Mouse (Mus musculus): ENCODE data around the gene Mast4. TPM values are rescaled to one million over a fixed set of nuclear protein-coding genes. Genes with fewer than 3 reads are reported as not detected.
A peak's percentile ranks its signal among the peaks of the same experiment; 100 is the strongest.

Mast4 gene
- polyA plus RNA-seq, 1 experiment from 2014 or later = 41.1 TPM

DNA sequence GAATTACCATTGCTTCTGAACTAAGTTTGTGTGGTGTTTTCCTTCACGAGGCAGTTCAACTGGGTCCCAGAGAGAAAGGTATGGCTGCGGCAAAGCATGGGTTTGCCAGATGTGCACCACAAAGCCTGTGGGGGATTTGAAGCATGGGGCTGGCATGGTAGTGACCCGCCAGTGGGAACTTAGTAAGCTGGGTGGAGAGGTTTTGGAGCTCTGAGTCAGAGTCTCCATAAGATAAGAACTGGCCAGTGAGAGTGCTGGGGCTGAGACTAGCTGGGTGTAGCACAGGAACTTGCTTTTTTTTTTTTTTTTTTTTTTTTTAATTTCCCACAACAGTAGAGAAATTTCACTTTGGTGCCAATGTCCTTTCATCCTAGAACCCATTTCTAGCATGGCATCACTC lies 73.9 kb downstream of the Mast4 start:
- 91% methylated on average over 3 of the region's 3 CpGs for WGBS
- Histone ChIP-seq H3K9me3 (no peaks in the 10 kb centered on the region), H3K9ac (no peak overlapping the region), H3K36me3 (replicated peaks) (no peaks in the 10 kb centered on the region), H3K4me3 (no peak overlapping the region), H3K27me3 (replicated peaks) (no peaks in the 10 kb centered on the region), H3K4me1 (no peaks in the 10 kb centered on the region), H3K27ac (no peak overlapping the region), H3K4me2 (no peak overlapping the region)
- ATAC-seq (replicated peaks) = no peak

DNA sequence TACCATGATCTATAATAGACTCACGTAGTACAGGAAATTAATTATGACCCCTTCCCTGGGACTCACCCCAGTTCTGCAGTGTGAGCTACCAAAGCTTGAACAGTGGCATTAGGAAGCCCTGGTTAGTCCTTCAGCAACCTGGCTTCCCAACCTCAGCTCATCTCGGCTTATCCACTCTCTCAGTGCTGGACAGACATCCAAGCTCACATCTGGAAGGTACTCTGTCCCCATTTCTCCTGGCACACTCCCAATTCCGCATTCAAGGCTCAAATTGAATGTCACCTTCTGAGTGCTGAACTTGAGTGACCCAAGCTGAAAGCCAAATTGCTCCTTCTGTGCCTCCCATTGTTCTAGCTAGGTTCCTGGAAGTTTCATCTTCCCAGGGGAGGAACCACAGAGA lies 76.2 kb downstream of the Mast4 start:
- 76% methylated on average over 3 of the region's 3 CpGs for WGBS
- Histone ChIP-seq H3K27me3 (replicated peaks) (no peaks in the 10 kb centered on the region), H3K36me3 (replicated peaks) (no peaks in the 10 kb centered on the region)

DNA sequence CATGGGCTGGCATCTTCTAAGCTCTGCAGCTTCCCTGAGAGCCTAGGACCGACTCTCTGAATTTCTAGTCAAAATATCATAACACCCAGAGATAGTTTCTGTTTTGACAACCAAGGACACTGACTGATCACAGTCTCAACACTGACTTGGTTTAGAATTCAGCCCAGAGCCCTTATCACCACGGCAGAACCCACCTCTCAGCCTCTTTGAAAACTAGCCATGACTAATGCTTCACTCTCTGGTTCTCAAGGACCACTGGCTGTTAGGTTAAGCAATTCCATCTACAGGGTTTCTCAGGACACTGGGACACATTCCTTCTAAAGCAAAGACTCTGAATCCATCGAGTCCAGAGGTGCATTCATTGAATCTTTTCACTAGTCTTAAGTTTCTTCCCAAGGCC lies 79.4 kb downstream of the Mast4 start:
- 75% methylated on average over 3 of the region's 3 CpGs for WGBS
- Histone ChIP-seq H3K4me3 (no peak overlapping the region), H3K4me2 (no peak overlapping the region), H3K9ac (no peak overlapping the region), H3K36me3 (replicated peaks) (no peaks in the 10 kb centered on the region), H3K27ac (no peak overlapping the region), H3K27me3 (replicated peaks) (no peaks in the 10 kb centered on the region), H3K9me3 (no peaks in the 10 kb centered on the region), H3K4me1 (no peaks in the 10 kb centered on the region)
- ATAC-seq (replicated peaks) = no peak

More for the DNA sequence above, 76.2 kb downstream of the Mast4 start:
- no peak overlapping the region for H3K4me2 ChIP-seq
- no peak overlapping the region for H3K27ac ChIP-seq
- no peaks in the 10 kb centered on the region for H3K9me3 ChIP-seq
- no peaks in the 10 kb centered on the region for H3K4me1 ChIP-seq
- H3K9ac ChIP-seq = no peak overlapping the region
- ATAC-seq (replicated peaks) = no peak
- no peak overlapping the region for H3K4me3 ChIP-seq

DNA sequence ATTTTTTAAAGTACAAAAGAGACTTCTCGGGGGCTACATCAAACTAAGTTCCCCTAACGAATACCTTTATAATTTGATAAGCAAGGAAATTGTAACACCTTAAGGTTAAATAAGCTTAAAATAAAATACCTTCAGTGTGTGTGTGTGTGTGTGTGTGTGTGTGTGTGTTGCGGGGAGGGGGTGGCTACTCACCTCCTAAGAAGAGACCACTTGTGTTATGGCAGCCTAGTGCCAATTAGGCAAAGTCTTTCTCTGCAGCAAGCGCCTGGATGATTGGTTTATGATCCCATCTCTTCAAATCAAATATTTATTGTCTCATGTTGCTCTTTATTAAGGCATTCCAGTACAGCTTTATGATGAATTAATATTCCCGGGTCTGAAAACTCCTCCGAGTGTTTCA lies 81.2 kb downstream of the Mast4 start:
- Histone ChIP-seq H3K9me3 (no peaks in the 10 kb centered on the region), H3K36me3 (replicated peaks) (no peaks in the 10 kb centered on the region), H3K27me3 (replicated peaks) (no peaks in the 10 kb centered on the region), H3K9ac (no peak overlapping the region), H3K27ac (no peak overlapping the region), H3K4me1 (peaks cover 8% of the 10 kb centered on the region), H3K4me2 (no peak overlapping the region), H3K4me3 (no peak overlapping the region)
- ATAC-seq (replicated peaks) = no peak
- 82% methylated on average over 6 of the region's 6 CpGs for WGBS

- H3K4me2 ChIP-seq = 0 out of 2 replicates have a peak overlapping the region, but pooled peaks have one; percentile 7
- ATAC-seq (replicated peaks) = peak; percentile 81
Observed at GRCm38 (mm10) chr13:103248102-103249054, 85.9 kb downstream of the Mast4 start.

DNA sequence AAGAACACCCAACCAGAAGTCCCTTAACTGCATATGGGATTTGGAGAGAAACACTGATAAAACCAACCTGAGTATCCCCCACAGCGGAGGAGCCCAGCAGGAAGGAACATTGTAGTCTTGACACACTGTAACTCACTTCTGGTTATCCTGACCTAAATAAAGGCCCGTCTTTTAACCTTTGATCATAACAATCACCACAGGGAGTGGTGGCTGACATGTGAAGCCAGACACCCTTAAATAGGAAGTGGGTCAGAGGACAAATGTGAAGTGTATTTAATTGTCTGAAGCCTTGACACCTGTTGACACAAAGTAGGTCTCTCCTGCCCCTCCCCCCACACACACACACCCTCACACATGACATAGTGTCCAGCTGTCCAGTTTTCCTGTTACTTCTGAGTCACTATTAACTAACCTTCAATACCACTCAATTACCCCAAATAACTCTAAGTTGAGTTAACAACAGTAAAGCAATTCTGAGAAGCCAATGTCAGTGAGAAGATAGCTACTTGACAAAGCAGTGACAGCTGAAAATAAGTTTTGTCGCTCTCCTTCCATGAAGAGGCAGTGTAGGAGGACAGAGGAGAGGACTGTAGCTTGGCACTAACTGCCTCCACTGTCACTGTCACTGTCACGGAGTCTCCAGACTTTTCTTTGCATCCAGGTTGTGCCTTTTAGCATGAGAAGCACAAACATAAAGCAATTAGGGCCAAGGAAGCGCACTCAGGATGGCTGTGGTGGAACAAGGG lies 87.2 kb downstream of the Mast4 start:
- Histone ChIP-seq H3K36me3 (replicated peaks) (no peaks in the 10 kb centered on the region), H3K9ac (no peak overlapping the region), H3K4me3 (no peak overlapping the region), H3K9me3 (no peaks in the 10 kb centered on the region), H3K27me3 (replicated peaks) (no peaks in the 10 kb centered on the region), H3K4me2 (no peak overlapping the region), H3K27ac (no peak overlapping the region), H3K4me1 (peaks cover 9% of the 10 kb centered on the region)
- 85% methylated on average over 5 of the region's 5 CpGs for WGBS
- ATAC-seq (replicated peaks) = no peak

More at GRCm38 (mm10) chr13:103248102-103249054, 85.9 kb downstream of the Mast4 start:
- Histone ChIP-seq H3K9ac (no peak overlapping the region), H3K27ac (no peak overlapping the region), H3K4me1 (peaks cover 9% of the 10 kb centered on the region), H3K4me3 (no peak overlapping the region), H3K27me3 (replicated peaks) (no peaks in the 10 kb centered on the region), H3K9me3 (no peaks in the 10 kb centered on the region), H3K36me3 (replicated peaks) (no peaks in the 10 kb centered on the region)
- 16% methylated on average over 14 of the region's 14 CpGs for WGBS

DNA sequence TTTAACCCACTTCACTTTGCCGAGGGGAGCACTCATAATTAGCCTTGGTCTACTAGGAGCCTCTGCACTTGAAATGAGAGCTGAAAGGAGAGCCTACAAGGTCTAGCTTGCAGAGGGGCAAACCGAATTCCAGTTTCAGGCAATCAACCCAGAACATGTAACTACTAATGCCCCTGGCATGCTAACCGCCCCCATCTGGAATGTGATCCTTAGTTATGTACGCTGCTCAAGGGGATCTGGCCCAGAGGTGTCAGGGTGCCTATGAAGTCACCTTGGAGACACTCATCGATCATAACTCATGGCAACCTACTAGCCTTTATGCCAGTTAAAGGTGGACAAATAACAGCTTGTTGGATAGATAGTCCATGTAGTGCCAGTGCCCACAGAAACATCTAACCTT lies 88.9 kb downstream of the Mast4 start:
- ATAC-seq (replicated peaks) = no peak
- Histone ChIP-seq H3K27me3 (replicated peaks) (no peaks in the 10 kb centered on the region), H3K4me2 (no peak overlapping the region), H3K9me3 (no peaks in the 10 kb centered on the region), H3K27ac (no peak overlapping the region), H3K4me3 (no peak overlapping the region), H3K36me3 (replicated peaks) (no peaks in the 10 kb centered on the region), H3K9ac (no peak overlapping the region), H3K4me1 (peaks cover 9% of the 10 kb centered on the region)
- WGBS = 91% methylated on average over 5 of the region's 5 CpGs

DNA sequence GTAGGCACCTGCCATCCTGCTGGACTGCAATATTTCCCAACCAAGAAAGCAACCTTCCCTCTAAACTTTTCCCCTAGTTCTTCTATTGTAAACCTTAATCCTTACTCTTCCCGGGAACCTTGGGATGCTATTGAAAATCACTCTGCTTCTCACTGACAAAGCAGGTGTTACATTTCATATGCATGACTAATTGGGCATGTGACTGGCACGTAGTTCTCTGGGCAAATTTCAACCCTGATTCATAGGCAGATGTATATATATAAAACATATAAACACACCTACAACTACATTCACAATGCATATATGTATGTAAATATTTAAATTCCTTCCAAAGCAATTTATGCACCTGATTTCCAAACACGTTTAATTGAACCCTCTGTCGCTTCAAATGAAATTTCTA lies 90.2 kb downstream of the Mast4 start:
- Histone ChIP-seq H3K4me2 (no peak overlapping the region), H3K4me3 (no peak overlapping the region), H3K36me3 (replicated peaks) (no peaks in the 10 kb centered on the region), H3K27me3 (replicated peaks) (no peaks in the 10 kb centered on the region), H3K27ac (no peak overlapping the region), H3K9ac (no peak overlapping the region), H3K4me1 (peaks cover 9% of the 10 kb centered on the region), H3K9me3 (no peaks in the 10 kb centered on the region)
- ATAC-seq (replicated peaks) = no peak
- WGBS = 45% methylated on average over 4 of the region's 4 CpGs

GRCm38 (mm10) chr13:103241092-103241491 lies 93.2 kb downstream of the Mast4 start:
- Histone ChIP-seq H3K36me3 (replicated peaks) (no peaks in the 10 kb centered on the region), H3K4me1 (no peaks in the 10 kb centered on the region), H3K9me3 (no peaks in the 10 kb centered on the region), H3K4me3 (no peak overlapping the region), H3K27me3 (replicated peaks) (no peaks in the 10 kb centered on the region), H3K27ac (no peak overlapping the region), H3K9ac (no peak overlapping the region), H3K4me2 (no peak overlapping the region)
- WGBS = 93% methylated on average over 4 of the region's 4 CpGs
- no peak for ATAC-seq (replicated peaks)

- no peak overlapping the region for H3K27ac ChIP-seq
- no peak overlapping the region for H3K4me2 ChIP-seq
- no peaks in the 10 kb centered on the region for H3K9me3 ChIP-seq
- no peaks in the 10 kb centered on the region for H3K4me1 ChIP-seq
- no peak overlapping the region for H3K4me3 ChIP-seq
- H3K9ac ChIP-seq = no peak overlapping the region
- no peaks in the 10 kb centered on the region for H3K27me3 ChIP-seq (replicated peaks)
- no peak for ATAC-seq (replicated peaks)
- 94% methylated on average over 8 of the region's 8 CpGs for WGBS
- H3K36me3 ChIP-seq (replicated peaks) = no peaks in the 10 kb centered on the region
Observed at GRCm38 (mm10) chr13:103239654-103240053, 94.6 kb downstream of the Mast4 start.

DNA sequence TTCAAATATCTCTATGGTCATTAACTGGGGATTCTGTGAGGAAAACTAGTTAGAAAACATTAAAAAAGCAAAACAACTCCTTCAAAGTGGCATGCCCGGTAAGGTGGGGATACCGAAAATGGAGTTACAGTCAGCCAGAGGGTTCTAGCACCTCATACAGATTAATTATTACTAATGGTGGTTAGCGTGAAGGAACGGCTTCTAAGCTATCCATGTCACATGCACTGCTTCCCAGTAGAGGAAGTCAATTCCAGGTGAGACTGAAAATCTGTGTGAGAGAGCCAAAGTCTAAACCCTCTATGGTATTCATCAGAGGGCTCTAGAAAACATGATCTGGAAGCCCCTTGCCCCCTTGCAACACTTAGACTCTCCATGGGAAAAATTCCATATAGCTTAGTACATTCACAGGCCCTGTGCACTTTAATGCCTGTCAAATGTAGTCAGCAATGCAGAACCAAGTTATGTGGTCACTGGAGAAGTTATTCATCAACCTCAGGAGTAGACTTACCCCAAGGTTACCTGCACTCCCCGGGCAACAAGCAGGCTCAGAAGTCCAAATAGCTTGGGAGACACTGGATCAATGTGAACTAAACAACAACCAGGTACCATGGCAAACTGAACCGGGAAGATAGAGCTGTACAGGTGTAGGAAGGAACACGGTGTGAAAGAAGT lies 96.1 kb downstream of the Mast4 start:
- Histone ChIP-seq H3K36me3 (replicated peaks) (no peaks in the 10 kb centered on the region), H3K27me3 (replicated peaks) (no peaks in the 10 kb centered on the region), H3K9ac (no peak overlapping the region), H3K4me1 (no peaks in the 10 kb centered on the region), H3K4me3 (no peak overlapping the region), H3K27ac (no peak overlapping the region), H3K4me2 (no peak overlapping the region), H3K9me3 (no peaks in the 10 kb centered on the region)
- 95% methylated on average over 7 of the region's 7 CpGs for WGBS
- ATAC-seq (replicated peaks) = no peak

GRCm38 (mm10) chr13:103232171-103232570 lies 102.1 kb downstream of the Mast4 start:
- no peak overlapping the region for H3K4me3 ChIP-seq
- H3K4me1 ChIP-seq = no peaks in the 10 kb centered on the region
- H3K9me3 ChIP-seq = no peaks in the 10 kb centered on the region
- H3K4me2 ChIP-seq = no peak overlapping the region
- no peak overlapping the region for H3K27ac ChIP-seq
- no peaks in the 10 kb centered on the region for H3K36me3 ChIP-seq (replicated peaks)
- H3K27me3 ChIP-seq (replicated peaks) = no peaks in the 10 kb centered on the region
- ATAC-seq (replicated peaks) = no peak
- H3K9ac ChIP-seq = no peak overlapping the region
- WGBS = 94% methylated on average over 7 of the region's 7 CpGs
